Mouse (Mus musculus): ENCODE results near the gene Serpinb9. TPM values are rescaled to one million over a fixed set of nuclear protein-coding genes. Genes with fewer than 3 reads are reported as not detected.

Serpinb9 gene
- polyA plus RNA-seq, 1 experiment: 0.95 TPM

DNA sequence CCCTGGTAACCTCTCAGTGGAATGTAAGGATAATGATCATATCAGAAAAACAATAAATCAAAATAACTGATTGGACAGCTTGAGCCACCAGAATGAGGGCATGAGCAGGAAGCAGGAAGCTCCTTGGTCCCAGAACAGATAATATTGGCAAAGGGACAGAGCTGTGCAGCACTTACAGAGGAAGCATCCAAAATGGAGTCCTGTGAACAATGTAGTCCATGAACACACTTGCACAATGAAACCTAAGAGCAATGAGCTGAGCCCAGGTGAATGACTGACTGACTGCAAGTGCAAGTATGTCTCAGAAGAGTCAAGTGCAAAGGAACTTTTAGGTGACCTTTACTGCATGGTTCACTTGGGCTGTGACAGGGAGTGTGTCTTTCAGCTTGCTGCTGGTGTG, 35.8 kb upstream of the Serpinb9 start:
- TF ChIP-seq CTCF (IDR thresholded peaks at IDR 0.05; ENCODE audit: extremely low read depth, insufficient read length, insufficient replicate concordance, low read depth, low read length) (no peak), POLR2A (IDR thresholded peaks at IDR 0.05; ENCODE audit: low read depth, low read length) (no peak)
- Histone ChIP-seq H3K4me3 (ENCODE audit: low read depth, low read length) (no peak overlapping the region), H3K27me3 (ENCODE audit: control insufficient read depth, insufficient read depth, low read length) (no peaks in the 10 kb centered on the region), H3K4me1 (ENCODE audit: control insufficient read depth, insufficient read depth, insufficient read length, low read length) (no peaks in the 10 kb centered on the region), H3K36me3 (ENCODE audit: control insufficient read depth, insufficient read depth, low read length) (no peaks in the 10 kb centered on the region), H3K27ac (ENCODE audit: insufficient read depth, low read depth, low read length) (no peak overlapping the region)

DNA sequence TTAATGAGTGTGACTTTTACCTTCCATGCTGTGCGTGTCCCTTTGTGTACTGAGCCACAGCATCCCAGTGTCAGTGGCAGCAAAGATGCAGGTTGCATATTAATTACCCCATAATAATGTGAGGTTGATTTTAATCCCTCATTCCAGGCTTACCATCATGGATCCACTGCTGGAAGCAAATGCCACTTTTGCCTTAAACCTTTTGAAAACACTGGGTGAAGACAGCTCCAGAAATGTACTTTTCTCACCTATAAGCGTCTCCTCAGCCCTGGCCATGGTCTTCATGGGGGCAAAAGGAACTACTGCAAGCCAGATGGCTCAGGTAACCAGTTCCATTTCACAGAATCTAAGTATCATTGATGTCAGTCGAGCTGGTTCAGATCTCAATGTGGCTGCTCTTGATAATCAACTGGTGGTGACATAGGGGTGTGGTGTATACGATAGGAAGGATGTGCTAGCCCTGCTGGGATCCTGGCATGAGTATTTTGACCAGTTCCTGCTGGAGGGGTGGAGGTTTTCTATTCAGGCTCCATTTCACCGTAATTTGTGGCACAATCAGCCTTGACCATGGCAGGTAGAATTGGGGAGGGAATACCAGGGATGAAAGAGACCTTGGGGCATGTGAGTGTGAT, 34.6 kb upstream of the Serpinb9 start:
- H3K4me1 ChIP-seq (ENCODE audit: control insufficient read depth, insufficient read depth, insufficient read length, low read length): no peaks in the 10 kb centered on the region
- 79% methylated on average over 5 of the region's 5 CpGs for WGBS
- H3K27me3 ChIP-seq (ENCODE audit: control insufficient read depth, insufficient read depth, low read length): no peaks in the 10 kb centered on the region
- no peak for TF ChIP-seq CTCF (IDR thresholded peaks at IDR 0.05; ENCODE audit: extremely low read depth, insufficient read length, insufficient replicate concordance, low read depth, low read length)
- no peak for TF ChIP-seq POLR2A (IDR thresholded peaks at IDR 0.05; ENCODE audit: low read depth, low read length)
- no peak overlapping the region for H3K27ac ChIP-seq (ENCODE audit: insufficient read depth, low read depth, low read length)
- no peaks in the 10 kb centered on the region for H3K36me3 ChIP-seq (ENCODE audit: control insufficient read depth, insufficient read depth, low read length)
- H3K4me3 ChIP-seq (ENCODE audit: low read depth, low read length): no peak overlapping the region

DNA sequence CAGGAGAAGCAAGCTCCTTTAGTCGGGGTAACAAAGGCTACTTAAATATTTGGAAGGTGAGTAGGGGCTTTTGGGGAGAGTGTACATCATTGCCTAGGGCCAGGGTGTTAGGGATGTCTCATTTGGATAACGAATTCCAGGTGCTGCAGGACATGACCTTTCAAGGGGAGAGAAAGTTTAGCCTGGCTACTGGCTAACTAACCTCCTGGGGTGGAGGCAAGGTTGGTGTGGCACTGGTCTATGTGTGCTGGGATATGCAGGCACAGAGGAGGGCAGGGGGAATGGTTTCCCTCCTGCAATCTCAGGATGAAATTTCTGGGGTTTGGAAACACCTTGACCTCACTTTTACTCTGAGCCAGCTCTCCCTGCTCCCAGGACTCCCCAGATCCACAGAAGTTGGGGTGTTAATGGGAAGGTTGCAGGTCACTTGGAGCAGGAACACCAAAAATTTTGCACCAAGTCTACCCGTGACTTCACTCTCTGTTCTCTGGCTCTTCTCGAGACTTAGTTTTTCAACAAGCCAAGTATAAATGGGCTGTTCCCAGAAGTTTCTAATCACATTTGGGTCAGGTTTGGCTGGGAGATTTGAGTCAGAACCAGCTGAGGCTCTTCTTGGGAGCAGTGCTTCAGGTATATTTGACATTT, 33.9 kb upstream of the Serpinb9 start:
- H3K4me1 ChIP-seq (ENCODE audit: control insufficient read depth, insufficient read depth, insufficient read length, low read length): no peaks in the 10 kb centered on the region
- H3K4me3 ChIP-seq (ENCODE audit: low read depth, low read length): no peak overlapping the region
- 79% methylated on average over 4 of the region's 4 CpGs for WGBS
- H3K27ac ChIP-seq (ENCODE audit: insufficient read depth, low read depth, low read length): no peak overlapping the region
- TF ChIP-seq POLR2A (IDR thresholded peaks at IDR 0.05; ENCODE audit: low read depth, low read length) (no peak), CTCF (IDR thresholded peaks at IDR 0.05; ENCODE audit: extremely low read depth, insufficient read length, insufficient replicate concordance, low read depth, low read length) (no peak)
- peaks cover under 1% of the 10 kb centered on the region; the same call in 1 of the 2 replicates for H3K27me3 ChIP-seq (ENCODE audit: control insufficient read depth, insufficient read depth, low read length)
- H3K36me3 ChIP-seq (ENCODE audit: control insufficient read depth, insufficient read depth, low read length): no peaks in the 10 kb centered on the region

DNA sequence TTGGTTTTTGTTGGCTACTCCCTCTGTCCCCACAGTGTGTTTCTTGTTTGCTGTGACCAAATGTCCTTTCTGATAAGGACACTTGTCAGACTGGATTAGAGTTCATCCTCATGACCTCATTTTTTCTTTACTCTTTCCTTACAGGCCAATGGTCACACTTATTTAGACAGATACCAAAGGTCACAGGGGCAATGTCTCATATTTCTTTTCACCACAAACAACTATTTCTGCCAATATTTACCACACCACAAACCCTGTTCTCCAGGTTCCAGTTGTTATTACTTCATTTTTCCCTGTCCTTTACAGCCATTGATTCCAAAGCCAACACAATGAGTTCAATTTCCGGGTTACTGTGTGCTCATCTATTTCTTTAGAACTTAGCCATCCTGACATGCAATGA, 33.4 kb upstream of the Serpinb9 start:
- no peak overlapping the region for H3K27ac ChIP-seq (ENCODE audit: insufficient read depth, low read depth, low read length)
- no peaks in the 10 kb centered on the region for H3K4me1 ChIP-seq (ENCODE audit: control insufficient read depth, insufficient read depth, insufficient read length, low read length)
- no peaks in the 10 kb centered on the region for H3K36me3 ChIP-seq (ENCODE audit: control insufficient read depth, insufficient read depth, low read length)
- TF ChIP-seq POLR2A (IDR thresholded peaks at IDR 0.05; ENCODE audit: low read depth, low read length) (no peak), CTCF (IDR thresholded peaks at IDR 0.05; ENCODE audit: extremely low read depth, insufficient read length, insufficient replicate concordance, low read depth, low read length) (no peak)
- no peak overlapping the region for H3K4me3 ChIP-seq (ENCODE audit: low read depth, low read length)
- peaks cover 2% of the 10 kb centered on the region; the same call in 1 of the 2 replicates for H3K27me3 ChIP-seq (ENCODE audit: control insufficient read depth, insufficient read depth, low read length)
- WGBS: 65% methylated on average over 1 of the region's 1 CpGs

DNA sequence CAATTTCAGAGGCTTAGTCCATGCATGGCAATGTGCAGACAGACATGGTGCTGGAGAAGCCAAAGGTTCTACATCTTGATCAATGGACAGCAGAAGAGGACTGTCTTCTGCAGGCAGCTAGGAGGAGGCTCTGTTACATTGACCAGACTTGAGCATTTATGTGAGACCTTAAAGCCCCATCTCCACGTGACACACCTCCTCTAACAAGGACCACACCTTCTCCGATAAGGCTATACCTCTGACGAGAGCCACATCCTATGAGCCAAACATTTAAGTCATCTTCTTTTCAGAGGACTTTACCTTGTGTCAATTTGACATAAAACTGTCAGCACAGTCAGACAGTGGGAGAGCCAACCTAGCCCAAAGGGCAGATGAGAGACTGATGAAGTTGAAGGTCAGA, 32.3 kb upstream of the Serpinb9 start:
- H3K36me3 ChIP-seq (ENCODE audit: control insufficient read depth, insufficient read depth, low read length): peaks cover 1% of the 10 kb centered on the region; the same call in 1 of the 2 replicates
- H3K27ac ChIP-seq (ENCODE audit: insufficient read depth, low read depth, low read length): no peak overlapping the region
- H3K4me1 ChIP-seq (ENCODE audit: control insufficient read depth, insufficient read depth, insufficient read length, low read length): no peaks in the 10 kb centered on the region
- H3K27me3 ChIP-seq (ENCODE audit: control insufficient read depth, insufficient read depth, low read length): peaks cover 2% of the 10 kb centered on the region; the same call in 1 of the 2 replicates
- no peak for TF ChIP-seq CTCF (IDR thresholded peaks at IDR 0.05; ENCODE audit: extremely low read depth, insufficient read length, insufficient replicate concordance, low read depth, low read length)
- no peak for TF ChIP-seq POLR2A (IDR thresholded peaks at IDR 0.05; ENCODE audit: low read depth, low read length)
- H3K4me3 ChIP-seq (ENCODE audit: low read depth, low read length): no peak overlapping the region
- 82% methylated on average over 3 of the region's 3 CpGs for WGBS

DNA sequence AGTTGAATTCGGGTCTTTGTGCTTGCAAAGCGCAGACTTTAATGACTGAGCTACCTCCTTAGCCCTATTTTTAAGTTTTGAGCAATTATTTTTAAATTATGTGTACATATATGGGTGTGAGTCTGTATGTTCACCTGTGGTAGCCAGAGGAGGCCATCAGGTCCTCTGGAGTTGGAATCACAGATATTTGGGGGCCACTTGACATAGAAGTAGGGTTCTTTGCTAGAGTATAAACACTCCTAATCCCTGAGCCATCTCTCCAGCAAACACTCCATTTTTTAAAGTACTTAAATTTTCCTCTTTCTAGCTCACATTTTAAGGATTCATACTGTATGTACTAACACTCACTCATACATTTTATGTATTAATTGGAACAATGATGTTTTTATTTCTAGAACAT, 28.8 kb upstream of the Serpinb9 start:
- H3K4me1 ChIP-seq (ENCODE audit: control insufficient read depth, insufficient read depth, insufficient read length, low read length): no peaks in the 10 kb centered on the region
- H3K4me3 ChIP-seq (ENCODE audit: low read depth, low read length): no peak overlapping the region
- H3K27me3 ChIP-seq (ENCODE audit: control insufficient read depth, insufficient read depth, low read length): peaks cover 2% of the 10 kb centered on the region; the same call in 1 of the 2 replicates
- H3K27ac ChIP-seq (ENCODE audit: insufficient read depth, low read depth, low read length): no peak overlapping the region
- 81% methylated on average over 2 of the region's 2 CpGs for WGBS
- peaks cover 1% of the 10 kb centered on the region for H3K36me3 ChIP-seq (ENCODE audit: control insufficient read depth, insufficient read depth, low read length)
- TF ChIP-seq CTCF (IDR thresholded peaks at IDR 0.05; ENCODE audit: extremely low read depth, insufficient read length, insufficient replicate concordance, low read depth, low read length): no peak
- no peak for TF ChIP-seq POLR2A (IDR thresholded peaks at IDR 0.05; ENCODE audit: low read depth, low read length)

DNA sequence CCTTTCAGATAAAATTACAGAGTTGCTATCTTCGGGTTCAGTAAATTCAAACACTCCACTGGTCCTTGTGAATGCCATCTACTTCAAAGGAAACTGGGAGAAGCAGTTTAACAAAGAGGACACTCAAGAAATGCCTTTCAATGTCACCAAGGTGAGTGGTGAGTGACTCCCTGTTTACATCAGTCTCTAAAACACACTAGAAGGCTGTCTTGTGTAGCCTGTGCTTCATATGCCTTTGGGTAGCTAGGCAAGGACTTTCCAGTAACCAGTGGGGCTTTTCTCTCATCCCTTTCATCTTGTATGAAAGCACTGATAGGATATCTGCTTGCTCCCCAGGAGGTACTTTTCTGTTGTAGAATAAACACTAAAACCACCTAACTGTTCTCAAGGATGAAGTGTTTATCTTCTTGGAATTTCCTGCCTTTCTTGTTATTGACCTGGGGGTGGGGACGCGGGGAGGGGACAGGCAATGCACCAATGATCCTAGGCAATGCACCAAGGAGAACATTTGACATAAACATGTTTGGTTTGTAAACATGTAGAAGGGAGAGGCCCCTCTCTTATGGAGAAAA, 28.1 kb upstream of the Serpinb9 start:
- H3K4me3 ChIP-seq (ENCODE audit: low read depth, low read length): no peak overlapping the region
- no peak for TF ChIP-seq CTCF (IDR thresholded peaks at IDR 0.05; ENCODE audit: extremely low read depth, insufficient read length, insufficient replicate concordance, low read depth, low read length)
- TF ChIP-seq POLR2A (IDR thresholded peaks at IDR 0.05; ENCODE audit: low read depth, low read length): no peak
- 46% methylated on average over 3 of the region's 3 CpGs for WGBS
- H3K36me3 ChIP-seq (ENCODE audit: control insufficient read depth, insufficient read depth, low read length): peaks cover 1% of the 10 kb centered on the region
- H3K4me1 ChIP-seq (ENCODE audit: control insufficient read depth, insufficient read depth, insufficient read length, low read length): no peaks in the 10 kb centered on the region
- H3K27ac ChIP-seq (ENCODE audit: insufficient read depth, low read depth, low read length): no peak overlapping the region
- peaks cover 2% of the 10 kb centered on the region; the same call in 1 of the 2 replicates for H3K27me3 ChIP-seq (ENCODE audit: control insufficient read depth, insufficient read depth, low read length)
